Comparison of ENCODE assay signal across 17 mouse cellular contexts in the genomic region with DNA sequence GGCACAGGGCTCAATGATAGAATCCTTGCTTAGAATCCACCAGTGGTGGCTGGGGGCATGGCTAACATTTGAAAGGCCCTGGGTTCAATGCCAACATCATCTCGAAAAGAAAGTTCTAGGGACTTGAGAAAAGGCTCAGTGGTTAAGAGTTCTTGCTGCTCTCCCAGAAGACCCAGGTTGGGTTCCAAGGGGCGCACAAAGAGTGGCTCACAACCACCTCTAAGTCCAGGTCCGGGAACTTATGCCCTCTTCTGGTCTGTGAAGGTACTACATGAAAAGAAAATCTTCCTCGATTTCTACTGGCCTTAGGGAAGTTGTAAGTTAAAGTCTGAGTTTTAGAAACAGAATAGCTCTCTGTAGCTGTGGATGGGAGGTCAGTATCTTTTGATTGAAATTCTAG. TPM values are rescaled to one million over a fixed set of nuclear protein-coding genes. Genes with fewer than 3 reads are reported as not detected.
DNase-seq lines count a peak whose midpoint lies in the region; ATAC-seq and TF ChIP-seq lines count a peak whose summit lies in the region.
"Had no signal": no experiment of that assay in that cellular context is flagged by ENCODE, and none has a peak within 500 bp of the region (broad histone marks: within the 10 kb centered on the region; RNA-seq: fewer than 3 reads in every experiment).

No protein-coding gene starts in this region.

- no peak overlapping the region for H3K9ac ChIP-seq in hindbrain, postnatal 0 days (replicated peaks; ENCODE audit: low read length)
- H3K9ac ChIP-seq in hindbrain, embryonic 11.5 days (ENCODE audit: low read depth, low read length), result no peak overlapping the region
- H3K9ac ChIP-seq in stomach, postnatal 0 days (ENCODE audit: low read length), result no peak overlapping the region
- H3K9ac ChIP-seq: embryonic facial prominence, embryonic 15.5 days; hindbrain, embryonic 14.5 days; limb, embryonic 15.5 days had no signal

- H3K9me3 ChIP-seq in hindbrain, postnatal 0 days (ENCODE audit: low read length), result no peaks in the 10 kb centered on the region
- no peaks in the 10 kb centered on the region for H3K9me3 ChIP-seq in hindbrain, embryonic 11.5 days (ENCODE audit: control insufficient read depth, low read length)
- no peaks in the 10 kb centered on the region for H3K9me3 ChIP-seq in stomach, postnatal 0 days (ENCODE audit: control insufficient read depth, low read length)
- H3K9me3 ChIP-seq: embryonic facial prominence, embryonic 15.5 days; limb, embryonic 15.5 days had no signal

- no peak for TF ChIP-seq EP300 in stomach, postnatal 0 days (optimal IDR thresholded peaks at IDR 0.05)

- no peak overlapping the region for H3K4me2 ChIP-seq in hindbrain, postnatal 0 days (ENCODE audit: low read depth, low read length)
- H3K4me2 ChIP-seq in hindbrain, embryonic 11.5 days (replicated peaks; ENCODE audit: low read depth, low read length), result no peak overlapping the region
- H3K4me2 ChIP-seq in stomach, postnatal 0 days (replicated peaks; ENCODE audit: low read depth), result no peak overlapping the region
- H3K4me2 ChIP-seq: embryonic facial prominence, embryonic 15.5 days; hindbrain, embryonic 14.5 days; limb, embryonic 15.5 days had no signal

- peaks cover 14% of the 10 kb centered on the region for H3K36me3 ChIP-seq in hindbrain, postnatal 0 days (ENCODE audit: insufficient read depth, low read length)
- H3K36me3 ChIP-seq in hindbrain, embryonic 11.5 days (ENCODE audit: control insufficient read depth, insufficient read depth, low read length), result peaks cover 2% of the 10 kb centered on the region
- H3K36me3 ChIP-seq in spleen, adult 2 months (ENCODE audit: control insufficient read depth, insufficient read depth, low read length), result no peaks in the 10 kb centered on the region
- peaks cover 5% of the 10 kb centered on the region for H3K36me3 ChIP-seq in stomach, postnatal 0 days (ENCODE audit: control insufficient read depth, insufficient read depth, low read length)

- WGBS in hindbrain, postnatal 0 days, result 48% methylated on average over 4 of the region's 4 CpGs
- WGBS in hindbrain, embryonic 11.5 days, result 52% methylated on average over 4 of the region's 4 CpGs
- 49% methylated on average over 4 of the region's 4 CpGs for WGBS in spleen, adult 2 months
- WGBS in stomach, postnatal 0 days, result 51% methylated on average over 4 of the region's 4 CpGs

- H3K4me3 ChIP-seq in hindbrain, postnatal 0 days (ENCODE audit: low read length), result no peak overlapping the region
- no peak overlapping the region for H3K4me3 ChIP-seq in hindbrain, embryonic 11.5 days (ENCODE audit: low read depth, low read length)
- no peak overlapping the region for H3K4me3 ChIP-seq in spleen, adult 2 months (ENCODE audit: extremely low read depth, insufficient read depth, insufficient read length)
- H3K4me3 ChIP-seq in stomach, postnatal 0 days (ENCODE audit: low read depth, low read length), result no peak overlapping the region
- H3K4me3 ChIP-seq: embryonic facial prominence, embryonic 15.5 days; limb, embryonic 15.5 days had no signal

- TF ChIP-seq CTCF in hindbrain, postnatal 0 days (IDR thresholded peaks at IDR 0.05; ENCODE audit: low read depth), result peak; percentile 25
- 0 out of 2 replicates have a peak, but pooled peaks have one; percentile 3 for TF ChIP-seq CTCF in spleen, adult 2 months (IDR thresholded peaks at IDR 0.05; ENCODE audit: extremely low read depth, insufficient read depth, insufficient read length, insufficient replicate concordance)
- 0 out of 2 replicates have a peak, but pooled peaks have one; percentile 9 for TF ChIP-seq CTCF in brain, embryonic 14.5 days (IDR thresholded peaks at IDR 0.05; ENCODE audit: borderline replicate concordance, extremely low read depth, insufficient read depth, insufficient read length)
- peak; percentile 48 for TF ChIP-seq CTCF in stomach, postnatal 0 days (IDR thresholded peaks at IDR 0.05; ENCODE audit: low read depth)

- H3K27ac ChIP-seq in hindbrain, postnatal 0 days, result no peak overlapping the region
- no peak overlapping the region for H3K27ac ChIP-seq in hindbrain, embryonic 11.5 days (ENCODE audit: low read depth, low read length)
- no peak overlapping the region for H3K27ac ChIP-seq in spleen, adult 2 months (ENCODE audit: insufficient read depth, low read length)
- no peak overlapping the region for H3K27ac ChIP-seq in stomach, postnatal 0 days (replicated peaks)
- H3K27ac ChIP-seq: embryonic facial prominence, embryonic 15.5 days; hindbrain, embryonic 14.5 days; limb, embryonic 15.5 days had no signal

- DNase-seq in hindbrain, postnatal 0 days (ENCODE audit: low spot score), result no peak
- DNase-seq in hindbrain, embryonic 11.5 days (ENCODE audit: low spot score), result no peak
- no peak for DNase-seq in spleen, adult 2 months (ENCODE audit: low read depth in 1 of 2, low spot score in 2 of 2)
- no peak for DNase-seq in spleen, adult 18-20 months
- DNase-seq in brain, embryonic 14.5 days (ENCODE audit: low read depth), result no peak
- DNase-seq in stomach, postnatal 0 days (ENCODE audit: low spot score), result peak; percentile 8
- no peak for DNase-seq in gastrocnemius, postnatal 10 days
- DNase-seq in urinary bladder, adult 2 months (ENCODE audit: low spot score), result no peak
- DNase-seq: cerebellum, postnatal 14 days; kidney, postnatal 10 days; lung, postnatal 4 days; thymus, postnatal 14 days had no signal

- TF ChIP-seq POLR2A in spleen, adult 2 months (IDR thresholded peaks at IDR 0.05; ENCODE audit: low read depth, low read length), result no peak
- no peak for TF ChIP-seq POLR2A in brain, embryonic 14.5 days (IDR thresholded peaks at IDR 0.05; ENCODE audit: borderline replicate concordance, extremely low read depth, insufficient read depth, insufficient read length, poor library complexity, severe bottlenecking)

- no peak for ATAC-seq in hindbrain, postnatal 0 days
- ATAC-seq in hindbrain, embryonic 11.5 days (ENCODE audit: low FRiP score), result no peak
- ATAC-seq in stomach, postnatal 0 days (ENCODE audit: low FRiP score, low TSS enrichment), result no peak

- no peaks in the 10 kb centered on the region for H3K4me1 ChIP-seq in hindbrain, postnatal 0 days (ENCODE audit: insufficient read depth, low read length)
- no peaks in the 10 kb centered on the region for H3K4me1 ChIP-seq in hindbrain, embryonic 11.5 days (replicated peaks; ENCODE audit: control insufficient read depth, insufficient read depth, low read length)
- H3K4me1 ChIP-seq in spleen, adult 2 months (ENCODE audit: control insufficient read depth, insufficient read depth, insufficient read length), result no peaks in the 10 kb centered on the region
- no peaks in the 10 kb centered on the region for H3K4me1 ChIP-seq in stomach, postnatal 0 days (replicated peaks; ENCODE audit: control insufficient read depth, insufficient read depth)
- H3K4me1 ChIP-seq: embryonic facial prominence, embryonic 15.5 days; limb, embryonic 15.5 days had no signal

- H3K27me3 ChIP-seq in hindbrain, postnatal 0 days (ENCODE audit: insufficient read depth, low read length), result no peaks in the 10 kb centered on the region
- H3K27me3 ChIP-seq in hindbrain, embryonic 11.5 days (ENCODE audit: control insufficient read depth, insufficient read depth, low read length), result no peaks in the 10 kb centered on the region
- no peaks in the 10 kb centered on the region for H3K27me3 ChIP-seq in spleen, adult 2 months (ENCODE audit: control insufficient read depth, insufficient read depth, low read length)
- H3K27me3 ChIP-seq in stomach, postnatal 0 days (ENCODE audit: control insufficient read depth, insufficient read depth, low read length), result no peaks in the 10 kb centered on the region
- H3K27me3 ChIP-seq: embryonic facial prominence, embryonic 15.5 days; limb, embryonic 15.5 days had no signal

RNA-seq across cellular contexts. Expression of gene Zfp61, which starts 14.9 kb away (rescaled TPM):
- total RNA-seq in hindbrain, postnatal 0 days (2014; rRNA removed), result 20.1 and 23.5 TPM in 2 replicates
- polyA plus RNA-seq in hindbrain, postnatal 0 days (2015; fragmentation: Nextera tagmentation; extraction: Ambion mirVana), result 26.1 and 31.6 TPM in 2 replicates
- 32.1 and 40.0 TPM in 2 replicates for polyA plus RNA-seq in hindbrain, embryonic 11.5 days (2014; fragmentation: Nextera tagmentation; extraction: Ambion mirVana)
- polyA plus RNA-seq in spleen, adult 2 months (2012; rRNA removed), result 3.1 and 4.7 TPM in 2 replicates
- 33.9 and 39.2 TPM in 2 replicates for polyA plus RNA-seq in brain, embryonic 14.5 days (2012; rRNA removed)
- polyA plus RNA-seq in stomach, postnatal 0 days (2015; fragmentation: Nextera tagmentation; extraction: Ambion mirVana), result 12.9 and 13.8 TPM in 2 replicates
- total RNA-seq in gastrocnemius, postnatal 10 days (2021), result 1 to 10 TPM; 4.2 to 5.6 TPM
- 16.1 and 18.1 TPM in 2 replicates for polyA plus RNA-seq in urinary bladder, adult 2 months (2012; rRNA removed)

RNA-seq across cellular contexts. Expression of gene Zfp93, which starts 15.9 kb away (rescaled TPM):
- total RNA-seq in hindbrain, postnatal 0 days (2014; rRNA removed), result 5.4 and 6.9 TPM in 2 replicates
- 2.2 and 3.1 TPM in 2 replicates for polyA plus RNA-seq in hindbrain, postnatal 0 days (2015; fragmentation: Nextera tagmentation; extraction: Ambion mirVana)
- polyA plus RNA-seq in hindbrain, embryonic 11.5 days (2014; fragmentation: Nextera tagmentation; extraction: Ambion mirVana), result 7.2 and 9.6 TPM in 2 replicates
- polyA plus RNA-seq in spleen, adult 2 months (2012; rRNA removed), result 0.18 and 0.49 TPM in 2 replicates
- 6.9 and 7.4 TPM in 2 replicates for polyA plus RNA-seq in brain, embryonic 14.5 days (2012; rRNA removed)
- 4.3 TPM in 2 replicates for polyA plus RNA-seq in stomach, postnatal 0 days (2015; fragmentation: Nextera tagmentation; extraction: Ambion mirVana)
- 1 to 10 TPM; 2.9 to 4.2 TPM for total RNA-seq in gastrocnemius, postnatal 10 days (2021)
- polyA plus RNA-seq in urinary bladder, adult 2 months (2012; rRNA removed), result 6.0 and 6.4 TPM in 2 replicates

RNA-seq across cellular contexts. Expression of gene Zfp94, which starts 30.4 kb away (rescaled TPM):
- 9.6 and 12.0 TPM in 2 replicates for total RNA-seq in hindbrain, postnatal 0 days (2014; rRNA removed)
- 17.3 and 21.6 TPM in 2 replicates for polyA plus RNA-seq in hindbrain, postnatal 0 days (2015; fragmentation: Nextera tagmentation; extraction: Ambion mirVana)
- 12.8 and 15.4 TPM in 2 replicates for polyA plus RNA-seq in hindbrain, embryonic 11.5 days (2014; fragmentation: Nextera tagmentation; extraction: Ambion mirVana)
- 6.5 and 8.2 TPM in 2 replicates for polyA plus RNA-seq in spleen, adult 2 months (2012; rRNA removed)
- polyA plus RNA-seq in brain, embryonic 14.5 days (2012; rRNA removed), result 19.3 and 26.9 TPM in 2 replicates
- 4.8 and 5.5 TPM in 2 replicates for polyA plus RNA-seq in stomach, postnatal 0 days (2015; fragmentation: Nextera tagmentation; extraction: Ambion mirVana)
- total RNA-seq in gastrocnemius, postnatal 10 days (2021), result 1 to 10 TPM; 2.1 to 4.0 TPM
- polyA plus RNA-seq in urinary bladder, adult 2 months (2012; rRNA removed), result 10.5 and 11.0 TPM in 2 replicates

RNA-seq across cellular contexts. Expression of gene Zfp108, which starts 31.5 kb away (rescaled TPM):
- total RNA-seq in hindbrain, postnatal 0 days (2014; rRNA removed), result 7.5 and 9.1 TPM in 2 replicates
- 3.0 and 3.7 TPM in 2 replicates for polyA plus RNA-seq in hindbrain, postnatal 0 days (2015; fragmentation: Nextera tagmentation; extraction: Ambion mirVana)
- 2.2 and 3.0 TPM in 2 replicates for polyA plus RNA-seq in hindbrain, embryonic 11.5 days (2014; fragmentation: Nextera tagmentation; extraction: Ambion mirVana)
- 0.16 TPM in 2 replicates for polyA plus RNA-seq in spleen, adult 2 months (2012; rRNA removed)
- 4.0 and 4.4 TPM in 2 replicates for polyA plus RNA-seq in brain, embryonic 14.5 days (2012; rRNA removed)
- polyA plus RNA-seq in stomach, postnatal 0 days (2015; fragmentation: Nextera tagmentation; extraction: Ambion mirVana), result 1.8 and 1.9 TPM in 2 replicates
- total RNA-seq in gastrocnemius, postnatal 10 days (2021), result 1 to 10 TPM; 1.5 to 1.6 TPM
- polyA plus RNA-seq in urinary bladder, adult 2 months (2012; rRNA removed), result 3.1 TPM in 2 replicates

RNA-seq across cellular contexts. Expression of gene Tescl, which starts 47.6 kb away (rescaled TPM):
- not detected in 2 replicates for total RNA-seq in hindbrain, postnatal 0 days (2014; rRNA removed)
- 0.46 TPM in 1 of 2 replicates, not detected in the other for polyA plus RNA-seq in hindbrain, postnatal 0 days (2015; fragmentation: Nextera tagmentation; extraction: Ambion mirVana)
- polyA plus RNA-seq in hindbrain, embryonic 11.5 days (2014; fragmentation: Nextera tagmentation; extraction: Ambion mirVana), result not detected in 2 replicates
- 0.18 and 0.26 TPM in 2 replicates for polyA plus RNA-seq in spleen, adult 2 months (2012; rRNA removed)
- 0.19 and 0.23 TPM in 2 replicates for polyA plus RNA-seq in brain, embryonic 14.5 days (2012; rRNA removed)
- polyA plus RNA-seq in stomach, postnatal 0 days (2015; fragmentation: Nextera tagmentation; extraction: Ambion mirVana), result 0.15 and 0.42 TPM in 2 replicates
- total RNA-seq in gastrocnemius, postnatal 10 days (2021), result not detected
- 0.19 TPM in 2 replicates for polyA plus RNA-seq in urinary bladder, adult 2 months (2012; rRNA removed)
- total RNA-seq: layer of hippocampus, postnatal 25 days had no signal
- polyA plus RNA-seq: embryonic facial prominence, embryonic 15.5 days; frontal cortex, adult 2 months; limb, embryonic 15.5 days had no signal
